Mouse (Mus musculus) myocyte (in vitro differentiated cells): Measurements from ENCODE around the gene Gltp.

ENCODE experiments used
- CEBPB ChIP-seq: IDR thresholded peaks from 2 replicates; pipeline ENCODE4 v1.6.1; 2011; ENCODE audit warnings: mild to moderate bottlenecking, moderate library complexity; ENCODE audit not compliant: poor library complexity, insufficient read depth, severe bottlenecking
- E2F4 ChIP-seq: IDR thresholded peaks from one replicate; pipeline ENCODE4 v1.6.1; 2011; ENCODE audit warnings: mild to moderate bottlenecking, control low read depth, moderate library complexity; ENCODE audit not compliant: insufficient read depth
- MAX ChIP-seq: IDR thresholded peaks from one replicate; pipeline ENCODE4 v1.6.1; 2011; ENCODE audit warnings: low read depth, mild to moderate bottlenecking, control low read depth
- MYOD1 ChIP-seq, 3 experiments: IDR thresholded peaks; one replicate each; pipeline ENCODE4 v1.6.1; 2011; ENCODE audit warnings: control low read depth in 2 of 3, low read depth in 2 of 3, mild to moderate bottlenecking in 2 of 3, moderate library complexity in 1 of 3; ENCODE audit not compliant: insufficient read length in 2 of 3, control insufficient read depth in 1 of 3
- MYOG ChIP-seq, 3 experiments: IDR thresholded peaks; one replicate each; pipeline ENCODE4 v1.6.1; 2011; ENCODE audit warnings: control low read depth in 2 of 3, low read depth in 2 of 3, mild to moderate bottlenecking in 2 of 3; ENCODE audit not compliant: insufficient read length in 2 of 3, control insufficient read depth in 1 of 3, insufficient read depth in 1 of 3
- POLR2A ChIP-seq: IDR thresholded peaks from one replicate; pipeline ENCODE4 v1.6.1; 2011; ENCODE audit warnings: low read depth, mild to moderate bottlenecking, control low read depth, moderate library complexity; ENCODE audit not compliant: insufficient read length
- POLR2AphosphoS2 ChIP-seq: IDR thresholded peaks from one replicate; pipeline ENCODE4 v1.6.1; 2011; ENCODE audit warnings: low read depth, control low read depth; ENCODE audit not compliant: insufficient read length
- REST ChIP-seq: IDR thresholded peaks from one replicate; pipeline ENCODE4 v1.6.1; 2011; ENCODE audit warnings: mild to moderate bottlenecking, control low read depth, moderate library complexity; ENCODE audit not compliant: insufficient read depth, insufficient read length
- SRF ChIP-seq: IDR thresholded peaks from one replicate; pipeline ENCODE4 v1.6.1; 2011; ENCODE audit warnings: low read depth; ENCODE audit not compliant: control insufficient read depth, insufficient read length
- TCF12 ChIP-seq: IDR thresholded peaks from one replicate; pipeline ENCODE4 v1.6.1; 2011; ENCODE audit warnings: mild to moderate bottlenecking, control low read depth; ENCODE audit not compliant: poor library complexity, insufficient read depth, severe bottlenecking
- TCF3 ChIP-seq: IDR thresholded peaks from one replicate; pipeline ENCODE4 v1.6.1; 2011; ENCODE audit warnings: low read depth, control low read depth; ENCODE audit not compliant: insufficient read length
- USF1 ChIP-seq: IDR thresholded peaks from one replicate; pipeline ENCODE4 v1.6.1; 2011; ENCODE audit warnings: low read depth, mild to moderate bottlenecking, control low read depth, moderate library complexity

- TF ChIP-seq POLR2A (no peak), MYOD1 (IDR thresholded peaks at IDR 0.05; ENCODE audit: control insufficient read depth in 1 of 3, insufficient read length in 2 of 3, low read depth in 2 of 3) (no peak), E2F4 (no peak), USF1 (no peak), MYOG (IDR thresholded peaks at IDR 0.05; ENCODE audit: control insufficient read depth in 1 of 3, insufficient read depth in 1 of 3, insufficient read length in 2 of 3, low read depth in 2 of 3) (no peak), TCF3 (no peak), TCF12 (no peak), POLR2AphosphoS2 (no peak), CEBPB (no peak), MAX (no peak), SRF (no peak), REST (no peak)
Measured at GRCm38 (mm10) chr5:114733606-114734005, 42.8 kb upstream of the Gltp start.
